In genomic region chr3:121758373-121758772, GRCm38 (mm10) we compare ENCODE assay signal across 17 mouse cellular contexts. TPM values are rescaled to one million over a fixed set of nuclear protein-coding genes. Genes with fewer than 3 reads are reported as not detected.
"Had no signal": no experiment of that assay in that cellular context is flagged by ENCODE, and none has a peak within 500 bp of the region (broad histone marks: within the 10 kb centered on the region; RNA-seq: fewer than 3 reads in every experiment).

No protein-coding gene starts in this region.

- H3K27ac ChIP-seq: limb, embryonic 15.5 days; liver, embryonic 13.5 days; midbrain, embryonic 10.5 days; neural tube, embryonic 12.5 days had no signal

- H3K9ac ChIP-seq: kidney, embryonic 15.5 days; limb, embryonic 15.5 days; liver, embryonic 13.5 days; neural tube, embryonic 12.5 days had no signal

- H3K4me2 ChIP-seq: kidney, embryonic 15.5 days; limb, embryonic 15.5 days; liver, embryonic 13.5 days; neural tube, embryonic 12.5 days had no signal

- H3K4me1 ChIP-seq: limb, embryonic 15.5 days; liver, embryonic 13.5 days had no signal

- DNase-seq: kidney, adult 2 months; kidney, postnatal 14 days; left cerebral cortex, postnatal 4 days; liver, embryonic 13.5 days; lung, adult 2 months; lung, postnatal 10 days; lung, postnatal 4 days; midbrain, embryonic 14.5 days; right cerebral cortex, postnatal 4 days; spleen, adult 18-20 months; thymus, postnatal 4 days had no signal

- H3K9me3 ChIP-seq: kidney, embryonic 15.5 days; limb, embryonic 15.5 days; liver, embryonic 13.5 days; midbrain, embryonic 10.5 days; neural tube, embryonic 12.5 days had no signal

- H3K27me3 ChIP-seq: kidney, embryonic 15.5 days; limb, embryonic 15.5 days; liver, embryonic 13.5 days; neural tube, embryonic 12.5 days had no signal

- H3K4me3 ChIP-seq: kidney, embryonic 15.5 days; limb, embryonic 15.5 days; liver, embryonic 13.5 days; midbrain, embryonic 10.5 days; neural tube, embryonic 12.5 days had no signal

RNA-seq across cellular contexts. Expression of gene F3, which starts 35.0 kb away (rescaled TPM):
- total RNA-seq: megakaryocyte, adult 5-6 weeks; monocyte, adult 5-6 weeks had no signal
